Mouse (Mus musculus): ENCODE results near the gene Zbtb24.
A peak's percentile ranks its signal among the peaks of the same experiment; 100 is the strongest.

Gene Zbtb24

GRCm38 (mm10) chr10:41504996-41505395 is 54.8 kb downstream of the Zbtb24 start:
- no peak for DNase-seq (ENCODE audit: low spot score)

DNA sequence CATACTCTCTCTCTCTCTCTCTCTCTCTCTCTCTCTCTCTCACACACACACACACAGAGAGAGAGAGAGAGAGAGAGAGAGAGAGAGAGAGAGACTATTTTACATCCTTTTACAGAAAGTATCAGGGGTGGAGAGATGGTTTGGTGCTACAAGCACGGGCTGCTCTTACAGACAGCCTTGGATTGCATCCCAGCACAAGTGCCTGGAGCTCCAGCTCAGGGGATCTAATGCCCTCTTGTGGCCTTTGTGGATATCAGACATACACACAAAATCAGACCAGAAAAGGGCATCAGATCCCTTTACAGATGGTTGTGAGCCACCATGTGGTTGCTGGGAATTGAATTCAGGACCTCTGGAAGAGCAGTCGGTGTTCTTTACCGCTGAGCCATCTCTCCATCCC is 55.3 kb downstream of the Zbtb24 start:
- peak; percentile 80 for DNase-seq (ENCODE audit: low spot score)

DNA sequence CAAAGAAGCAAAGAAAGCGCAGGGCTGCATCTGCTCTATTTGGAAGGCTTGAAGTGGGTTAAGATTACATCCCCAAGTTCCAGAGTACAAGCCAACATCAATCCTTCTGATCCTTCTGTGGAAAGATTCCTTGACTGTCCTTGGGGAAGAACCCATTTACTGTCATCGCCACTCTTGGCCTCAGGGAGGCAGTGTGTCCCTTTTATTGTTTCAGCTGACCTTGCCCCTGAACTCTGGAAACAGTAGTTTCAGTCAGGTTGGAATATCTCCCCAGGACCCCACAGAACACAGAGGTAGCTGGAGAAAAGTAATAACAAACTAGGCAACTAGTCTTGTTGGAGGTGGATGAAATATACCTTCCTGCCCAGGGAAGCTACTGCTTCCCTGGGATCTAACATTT is 59.0 kb downstream of the Zbtb24 start:
- no peak for DNase-seq (ENCODE audit: low spot score)

GRCm38 (mm10) chr10:41514301-41514700 is 64.1 kb downstream of the Zbtb24 start:
- DNase-seq (ENCODE audit: low spot score): no peak

GRCm38 (mm10) chr10:41514921-41515320 is 64.7 kb downstream of the Zbtb24 start:
- no peak for DNase-seq (ENCODE audit: low spot score)

Data from layer of hippocampus, adult 11-12 months (tissue).